Mouse (Mus musculus) olfactory bulb, adult 2 months (tissue): Measurements from ENCODE around the gene Ms4a7. TPM values are rescaled to one million over a fixed set of nuclear protein-coding genes. Genes with fewer than 3 reads are reported as not detected.
A peak's percentile ranks its signal among the peaks of the same experiment; 100 is the strongest.
"Not testable (repeated sequence)": the region's sequence is repeated elsewhere in the genome, so short reads cannot be mapped to it uniquely, and the experiment has no call there.

ENCODE experiments used
- H3K27ac ChIP-seq: fragments of 200-500 bp; 2 replicates; pipeline ENCODE4 v1.5.1; 2012; ENCODE audit warnings: low read depth, low read length; ENCODE audit not compliant: insufficient read depth
- H3K4me1 ChIP-seq: fragments of 200-500 bp; 2 replicates; pipeline ENCODE4 v1.6.1; 2012; ENCODE audit warnings: low read length; ENCODE audit not compliant: control insufficient read depth, insufficient read depth
- H3K4me3 ChIP-seq: fragments of 200-500 bp; 2 replicates; pipeline ENCODE4 v1.5.1; 2012; ENCODE audit warnings: mild to moderate bottlenecking, low read depth, low read length, moderate library complexity; ENCODE audit not compliant: insufficient read depth
- CTCF ChIP-seq: fragments of 200-500 bp; IDR thresholded peaks from 2 replicates; pipeline ENCODE4 v1.5.1; 2012; ENCODE audit warnings: low read depth, mild to moderate bottlenecking, low read length, moderate library complexity; ENCODE audit not compliant: insufficient read depth
- POLR2A ChIP-seq: fragments of 200-500 bp; IDR thresholded peaks from 2 replicates; pipeline ENCODE4 v1.6.1; 2012; ENCODE audit warnings: mild to moderate bottlenecking, low read depth, low read length, moderate library complexity; ENCODE audit not compliant: insufficient read depth
- WGBS: fragments of 180-500 bp; shearing (Covaris S2); methylation state at CpG from one replicate; pipeline ENCODE4 v1.1.7; 2018; 5-methylcytosine and 5-hydroxymethylcytosine counted together
- polyA plus RNA-seq: library from polyadenylated mRNA; stranded (reverse); fragments of >200 nt; gene quantifications from 2 replicates; pipeline ENCODE4 v1.2.4, GENCODE M21; 2012; ENCODE audit warnings: low replicate concordance; ENCODE audit not compliant: missing spikeins, insufficient read depth, insufficient read length

Ms4a7 gene
- polyA plus RNA-seq, 1 experiment: not detected

GRCm38 (mm10) chr19:11343992-11344391 is 8.0 kb upstream of the Ms4a7 start:
- Histone ChIP-seq H3K4me1 (no peaks in the 10 kb centered on the region), H3K27ac (no peak overlapping the region), H3K4me3 (no peak overlapping the region)
- no peak for TF ChIP-seq POLR2A
- TF ChIP-seq CTCF: no peak

- H3K27ac ChIP-seq: no peak overlapping the region
- no peak for TF ChIP-seq CTCF
- no peak overlapping the region for H3K4me3 ChIP-seq
- no peaks in the 10 kb centered on the region for H3K4me1 ChIP-seq
Measured at GRCm38 (mm10) chr19:11343147-11343546, 7.2 kb upstream of the Ms4a7 start.

- TF ChIP-seq CTCF (no peak), POLR2A (no peak)
- Histone ChIP-seq H3K4me3 (no peak overlapping the region), H3K4me1 (no peaks in the 10 kb centered on the region), H3K27ac (no peak overlapping the region)
- WGBS: 81% methylated on average over 1 of the region's 1 CpGs
Measured at GRCm38 (mm10) chr19:11321123-11321522, 14.8 kb downstream of the Ms4a7 start.

GRCm38 (mm10) chr19:11316786-11317185 is 19.2 kb downstream of the Ms4a7 start:
- Histone ChIP-seq H3K4me1 (no peaks in the 10 kb centered on the region), H3K4me3 (no peak overlapping the region), H3K27ac (no peak overlapping the region)
- no peak for TF ChIP-seq CTCF
- TF ChIP-seq POLR2A: no peak
- 84% methylated on average over 4 of the region's 4 CpGs for WGBS

GRCm38 (mm10) chr19:11314354-11314753 is 21.6 kb downstream of the Ms4a7 start, which contains the start of gene Ms4a14:
Gene Ms4a14 (minus strand): TSS chr19:11314454.
- Histone ChIP-seq H3K4me3 (no peak within 1 kb of the TSS), H3K27ac (no peak within 1 kb of the TSS), H3K4me1 (no peaks in the 10 kb centered on the region)
- no peak for TF ChIP-seq POLR2A
- TF ChIP-seq CTCF: no peak
- WGBS: 69% methylated on average over 1 of the region's 1 CpGs

GRCm38 (mm10) chr19:11308888-11309287 is 27.1 kb downstream of the Ms4a7 start:
- TF ChIP-seq CTCF (no peak), POLR2A (no peak)
- Histone ChIP-seq H3K4me1 (no peaks in the 10 kb centered on the region), H3K27ac (no peak overlapping the region), H3K4me3 (no peak overlapping the region)

GRCm38 (mm10) chr19:11299529-11299928 is 36.4 kb downstream of the Ms4a7 start:
- 36% methylated on average over 4 of the region's 4 CpGs for WGBS
- not testable (repeated sequence) for H3K4me3 ChIP-seq, H3K27ac ChIP-seq, H3K4me1 ChIP-seq

- H3K27ac ChIP-seq: no peak overlapping the region
- 27% methylated on average over 2 of the region's 2 CpGs for WGBS
- no peaks in the 10 kb centered on the region for H3K4me1 ChIP-seq
- H3K4me3 ChIP-seq: no peak overlapping the region
- TF ChIP-seq POLR2A (no peak), CTCF (no peak)
Measured at GRCm38 (mm10) chr19:11298939-11299338, 37.0 kb downstream of the Ms4a7 start.

- H3K27ac ChIP-seq, H3K4me1 ChIP-seq, H3K4me3 ChIP-seq: not testable (repeated sequence)
- 11% methylated on average over 3 of the region's 3 CpGs for WGBS
Measured at GRCm38 (mm10) chr19:11293616-11294015, 42.3 kb downstream of the Ms4a7 start.

GRCm38 (mm10) chr19:11292990-11293389 is 43.0 kb downstream of the Ms4a7 start:
- TF ChIP-seq POLR2A (no peak), CTCF (no peak)
- H3K4me1 ChIP-seq: no peaks in the 10 kb centered on the region
- 6% methylated on average over 12 of the region's 12 CpGs for WGBS
- H3K4me3 ChIP-seq: peak overlapping the region; percentile 43
- no peak overlapping the region for H3K27ac ChIP-seq
